9 mouse cellular contexts compared by ENCODE assay signal in genomic region chr3:37219071-37219470, GRCm38 (mm10). TPM values are rescaled to one million over a fixed set of nuclear protein-coding genes. Genes with fewer than 3 reads are reported as not detected.
A peak's percentile ranks its signal among the peaks of the same experiment; 100 is the strongest.
DNase-seq lines count a peak whose midpoint lies in the region; ATAC-seq and TF ChIP-seq lines count a peak whose summit lies in the region.
"Had no signal": no experiment of that assay in that cellular context is flagged by ENCODE, and none has a peak within 500 bp of the region (broad histone marks: within the 10 kb centered on the region; RNA-seq: fewer than 3 reads in every experiment).

No protein-coding gene starts in this region.

- peak; percentile 25 for DNase-seq in hindbrain, embryonic 11.5 days (ENCODE audit: low spot score)
- peak; percentile 57 for DNase-seq in cerebellum, postnatal 10 days
- peak; percentile 55 for DNase-seq in induced T-regulatory cell, adult 2 months (ENCODE audit: low read depth)
- DNase-seq in left cerebral cortex, postnatal 25 days (ENCODE audit: low spot score in 2 of 2): peak; percentile 54 to 82
- peak; percentile 49 for DNase-seq in right cerebral cortex, postnatal 14 days
- DNase-seq in yolk sac, embryonic 10.5 days (ENCODE audit: low spot score): no peak

- H3K36me3 ChIP-seq in hindbrain, embryonic 11.5 days (ENCODE audit: control insufficient read depth, insufficient read depth, low read length): no peaks in the 10 kb centered on the region
- H3K36me3 ChIP-seq in hindbrain, embryonic 13.5 days: no peaks in the 10 kb centered on the region
- no peaks in the 10 kb centered on the region for H3K36me3 ChIP-seq in E14TG2a.4 (ENCODE audit: insufficient read depth, low read length)
- H3K36me3 ChIP-seq: lung, embryonic 15.5 days had no signal

- TF ChIP-seq CTCF in E14TG2a.4 (conservative IDR thresholded peaks at IDR 0.05; ENCODE audit: low read length): 0 out of 2 replicates have a peak, but pooled peaks have one; percentile 2

- no peaks in the 10 kb centered on the region for H3K27me3 ChIP-seq in hindbrain, embryonic 11.5 days (ENCODE audit: control insufficient read depth, insufficient read depth, low read length)
- H3K27me3 ChIP-seq in hindbrain, embryonic 13.5 days: no peaks in the 10 kb centered on the region
- H3K27me3 ChIP-seq in E14TG2a.4 (ENCODE audit: insufficient read depth, low read length): no peaks in the 10 kb centered on the region
- H3K27me3 ChIP-seq: lung, embryonic 15.5 days had no signal

- WGBS in hindbrain, embryonic 11.5 days: 43% methylated on average over 4 of the region's 4 CpGs
- 51% methylated on average over 4 of the region's 4 CpGs for WGBS in hindbrain, embryonic 13.5 days

- H3K4me2 ChIP-seq in hindbrain, embryonic 11.5 days (replicated peaks; ENCODE audit: low read depth, low read length): no peak overlapping the region
- H3K4me2 ChIP-seq in hindbrain, embryonic 13.5 days: no peak overlapping the region
- H3K4me2 ChIP-seq: lung, embryonic 15.5 days had no signal

- no peaks in the 10 kb centered on the region for H3K9me3 ChIP-seq in hindbrain, embryonic 11.5 days (ENCODE audit: control insufficient read depth, low read length)
- no peaks in the 10 kb centered on the region for H3K9me3 ChIP-seq in hindbrain, embryonic 13.5 days
- H3K9me3 ChIP-seq in E14TG2a.4 (ENCODE audit: low read length): no peaks in the 10 kb centered on the region; the same call in 1 of the 2 replicates
- H3K9me3 ChIP-seq: lung, embryonic 15.5 days had no signal

- no peak for ATAC-seq in hindbrain, embryonic 11.5 days (ENCODE audit: low FRiP score)
- ATAC-seq in hindbrain, embryonic 13.5 days (ENCODE audit: low FRiP score): no peak

- no peak overlapping the region for H3K4me3 ChIP-seq in hindbrain, embryonic 11.5 days (ENCODE audit: low read depth, low read length)
- H3K4me3 ChIP-seq in hindbrain, embryonic 13.5 days: no peak overlapping the region
- H3K4me3 ChIP-seq in E14TG2a.4 (replicated peaks; ENCODE audit: low read length): no peak overlapping the region
- H3K4me3 ChIP-seq: lung, embryonic 15.5 days had no signal

- intact Hi-C loops in left cerebral cortex, postnatal 25 days (cut with DNase I): loop anchor here (1.0 kb wide), 2 partner anchors 52 to 195 kb away; no protein-coding TSS in a partner anchor

- H3K27ac ChIP-seq in hindbrain, embryonic 11.5 days (ENCODE audit: low read depth, low read length): no peak overlapping the region
- H3K27ac ChIP-seq in hindbrain, embryonic 13.5 days: no peak overlapping the region
- H3K27ac ChIP-seq: lung, embryonic 15.5 days had no signal

- no peaks in the 10 kb centered on the region for H3K4me1 ChIP-seq in hindbrain, embryonic 11.5 days (replicated peaks; ENCODE audit: control insufficient read depth, insufficient read depth, low read length)
- H3K4me1 ChIP-seq in hindbrain, embryonic 13.5 days (replicated peaks): no peaks in the 10 kb centered on the region
- no peaks in the 10 kb centered on the region for H3K4me1 ChIP-seq in E14TG2a.4 (replicated peaks; ENCODE audit: low read depth, low read length)
- H3K4me1 ChIP-seq: lung, embryonic 15.5 days had no signal

- H3K9ac ChIP-seq in hindbrain, embryonic 11.5 days (ENCODE audit: low read depth, low read length): no peak overlapping the region
- no peak overlapping the region for H3K9ac ChIP-seq in hindbrain, embryonic 13.5 days
- H3K9ac ChIP-seq: lung, embryonic 15.5 days had no signal

RNA-seq across cellular contexts. Expression of gene Il21, which starts 13.4 kb away (rescaled TPM):
- not detected in 2 replicates for polyA plus RNA-seq in hindbrain, embryonic 11.5 days (2014; fragmentation: Nextera tagmentation; extraction: Ambion mirVana)
- not detected in 2 replicates for polyA plus RNA-seq in hindbrain, embryonic 13.5 days (2015; fragmentation: Nextera tagmentation; extraction: Ambion mirVana)
- under 1 TPM in 1 of 2 experiments, not detected in 1; 0.48 TPM for total RNA-seq in left cerebral cortex, postnatal 25 days (2021)
- polyA plus RNA-seq: lung, embryonic 15.5 days had no signal
